Mouse (Mus musculus) gastrocnemius, adult 8-10 months (tissue): ENCODE data around the gene Aldh18a1. TPM values are rescaled to one million over a fixed set of nuclear protein-coding genes. Genes with fewer than 3 reads are reported as not detected.

Source experiments
- total RNA-seq, 4 experiments: library from RNA; stranded (reverse); gene quantifications; 2 replicates each; pipeline ENCODE4 v1.2.4; 2022

Aldh18a1 gene
- total RNA-seq, 4 experiments from 2014 or later, result 1.4 to 4.0 (median 1.7) TPM

Other genes with a start within 250 kb of the Aldh18a1 start
- gene Sorbs1, start 74.7 kb downstream of the Aldh18a1 start, total RNA-seq, result 100 to 1,000 TPM; 169 to 173 (median 171) TPM
- 1 to 10 TPM; 1.1 to 2.2 (median 1.6) TPM for gene Tctn3, start 23.8 kb upstream of the Aldh18a1 start, total RNA-seq
- 1 to 10 TPM; 5.8 to 9.9 (median 8.2) TPM for gene Entpd1, start 23.9 kb upstream of the Aldh18a1 start, total RNA-seq
- not detected for gene Cc2d2b, start 160.3 kb upstream of the Aldh18a1 start, total RNA-seq
- 1 to 10 TPM; 2.0 to 3.3 (median 2.8) TPM for gene Ccnj, start 242.8 kb upstream of the Aldh18a1 start, total RNA-seq